Comparison of ENCODE assay signal across 19 mouse cellular contexts in genomic region chr12:16554171-16554570, GRCm38 (mm10). TPM values are rescaled to one million over a fixed set of nuclear protein-coding genes. Genes with fewer than 3 reads are reported as not detected.
A peak's percentile ranks its signal among the peaks of the same experiment; 100 is the strongest.
DNase-seq lines count a peak whose midpoint lies in the region; ATAC-seq and TF ChIP-seq lines count a peak whose summit lies in the region.
"Had no signal": no experiment of that assay in that cellular context is flagged by ENCODE, and none has a peak within 500 bp of the region (broad histone marks: within the 10 kb centered on the region; RNA-seq: fewer than 3 reads in every experiment).

No protein-coding gene starts in this region.

- no peaks in the 10 kb centered on the region for H3K9me3 ChIP-seq in heart, embryonic 11.5 days (replicated peaks; ENCODE audit: control insufficient read depth, low read length)
- H3K9me3 ChIP-seq in forebrain, postnatal 0 days (ENCODE audit: low read length), result no peaks in the 10 kb centered on the region
- H3K9me3 ChIP-seq: hindbrain, embryonic 12.5 days; intestine, embryonic 15.5 days; limb, embryonic 15.5 days; midbrain, embryonic 12.5 days; neural tube, embryonic 15.5 days had no signal

- H3K4me1 ChIP-seq in heart, embryonic 11.5 days (ENCODE audit: control insufficient read depth, insufficient read depth, low read length), result peaks cover 8% of the 10 kb centered on the region
- peaks cover 6% of the 10 kb centered on the region for H3K4me1 ChIP-seq in forebrain, postnatal 0 days (ENCODE audit: insufficient read depth)
- H3K4me1 ChIP-seq: intestine, embryonic 15.5 days had no signal

- no peak overlapping the region for H3K4me2 ChIP-seq in heart, embryonic 11.5 days
- H3K4me2 ChIP-seq in forebrain, postnatal 0 days (ENCODE audit: low read depth), result no peak overlapping the region
- H3K4me2 ChIP-seq: hindbrain, embryonic 12.5 days; intestine, embryonic 15.5 days; limb, embryonic 15.5 days; midbrain, embryonic 12.5 days; neural tube, embryonic 15.5 days had no signal

- 59% methylated on average over 8 of the region's 8 CpGs for WGBS in heart, embryonic 11.5 days (ENCODE audit: insufficient replicate concordance)
- WGBS in forebrain, postnatal 0 days, result 53% methylated on average over 8 of the region's 8 CpGs

- no peak for TF ChIP-seq CTCF in forebrain, postnatal 0 days (IDR thresholded peaks at IDR 0.05; ENCODE audit: low read depth)

- no peak for ATAC-seq in heart, embryonic 11.5 days (replicated peaks; ENCODE audit: insufficient number of reproducible peaks, low FRiP score, low TSS enrichment)
- peak; percentile 14; the same call in 1 of the 2 replicates for ATAC-seq in forebrain, postnatal 0 days
- ATAC-seq: intestine, embryonic 15.5 days had no signal

- H3K27me3 ChIP-seq in heart, embryonic 11.5 days (ENCODE audit: control insufficient read depth, insufficient read depth, low read length), result no peaks in the 10 kb centered on the region
- no peaks in the 10 kb centered on the region for H3K27me3 ChIP-seq in forebrain, postnatal 0 days (ENCODE audit: insufficient read depth, low read length)
- H3K27me3 ChIP-seq: hindbrain, embryonic 12.5 days; intestine, embryonic 15.5 days; limb, embryonic 15.5 days; midbrain, embryonic 12.5 days; neural tube, embryonic 15.5 days had no signal

- H3K9ac ChIP-seq in heart, embryonic 11.5 days (ENCODE audit: low read depth, low read length), result no peak overlapping the region
- no peak overlapping the region for H3K9ac ChIP-seq in forebrain, postnatal 0 days
- H3K9ac ChIP-seq: hindbrain, embryonic 12.5 days; intestine, embryonic 15.5 days; limb, embryonic 15.5 days; midbrain, embryonic 12.5 days; neural tube, embryonic 15.5 days had no signal

- intact Hi-C loops in left cerebral cortex, postnatal 25 days (cut with DNase I), result no loop called here

- no peaks in the 10 kb centered on the region; the same call in 1 of the 2 replicates for H3K36me3 ChIP-seq in heart, embryonic 11.5 days (ENCODE audit: control insufficient read depth, insufficient read depth, low read length)
- H3K36me3 ChIP-seq in forebrain, postnatal 0 days (ENCODE audit: insufficient read depth), result peaks cover 39% of the 10 kb centered on the region
- H3K36me3 ChIP-seq: intestine, embryonic 15.5 days had no signal

- no peak for DNase-seq in heart, adult 11 months
- DNase-seq in left cerebral cortex, postnatal 25 days (ENCODE audit: low spot score in 2 of 2), result peak; percentile 24 to 42
- DNase-seq in left cerebral cortex, adult 8-10 months (ENCODE audit: low spot score in 2 of 2), result no peak
- DNase-seq in brain, adult 2 months (ENCODE audit: low read depth, low spot score), result peak; percentile 64
- peak; percentile 78 for DNase-seq in forebrain, postnatal 0 days
- DNase-seq in urinary bladder, postnatal 4 days (ENCODE audit: low spot score in 2 of 2), result no peak
- no peak for DNase-seq in kidney, postnatal 10 days
- DNase-seq: adrenal gland, adult 2 months; cerebellum, adult 18-20 months; lung, adult 18-20 months; thymus, adult 18-20 months had no signal

- no peak overlapping the region for H3K4me3 ChIP-seq in heart, embryonic 11.5 days (ENCODE audit: low read depth, low read length)
- no peak overlapping the region for H3K4me3 ChIP-seq in forebrain, postnatal 0 days (ENCODE audit: low read depth, low read length)
- H3K4me3 ChIP-seq: hindbrain, embryonic 12.5 days; intestine, embryonic 15.5 days; limb, embryonic 15.5 days; midbrain, embryonic 12.5 days; neural tube, embryonic 15.5 days had no signal

- peak overlapping the region; percentile 36; the same call in 1 of the 2 replicates for H3K27ac ChIP-seq in heart, embryonic 11.5 days (ENCODE audit: low read depth, low read length)
- H3K27ac ChIP-seq in forebrain, postnatal 0 days (ENCODE audit: low read depth, low read length), result peak overlapping the region; percentile 23; the same call in 1 of the 2 replicates
- H3K27ac ChIP-seq: hindbrain, embryonic 12.5 days; intestine, embryonic 15.5 days; kidney, postnatal 0 days; limb, embryonic 15.5 days; macrophage; midbrain, embryonic 12.5 days; neural tube, embryonic 15.5 days had no signal

RNA-seq across cellular contexts. Expression of gene Lpin1, which starts 56.6 kb away (rescaled TPM):
- 3.8 and 5.7 TPM in 2 replicates for polyA plus RNA-seq in heart, embryonic 11.5 days (2014; fragmentation: Nextera tagmentation; extraction: Ambion mirVana)
- 10 to 100 TPM; 18.1 to 18.3 TPM for total RNA-seq in left cerebral cortex, postnatal 25 days (2021)
- total RNA-seq in left cerebral cortex, adult 8-10 months (2022), result 10 to 100 TPM; 26.7 to 30.0 (median 27.1) TPM
- 14.5 and 15.4 TPM in 2 replicates for total RNA-seq in forebrain, postnatal 0 days (2014; rRNA removed)
- polyA plus RNA-seq in forebrain, postnatal 0 days (2015; fragmentation: Nextera tagmentation; extraction: Ambion mirVana), result 5.5 and 8.4 TPM in 2 replicates

Comparison
In these comparisons a context has a peak if more than half of its experiments do, and no peak if none do; other contexts are left out.
1. DNase-seq: peak in left cerebral cortex, postnatal 25 days (2 of 2), brain, adult 2 months (single experiment) and forebrain, postnatal 0 days (single experiment); none in heart, adult 11 months (single experiment), left cerebral cortex, adult 8-10 months (0 of 2), urinary bladder, postnatal 4 days (0 of 2) and kidney, postnatal 10 days (single experiment).